Mouse (Mus musculus) testis, adult 2 months (tissue): ENCODE data around the gene U2af1. TPM values are rescaled to one million over a fixed set of nuclear protein-coding genes. Genes with fewer than 3 reads are reported as not detected.

Experiments used
- H3K27ac ChIP-seq: fragments of 200-500 bp; 2 replicates; pipeline ENCODE4 v1.5.1; 2012; ENCODE audit warnings: low read depth, low read length; ENCODE audit not compliant: control insufficient read depth, insufficient read depth
- H3K27me3 ChIP-seq: fragments of 200-500 bp; 2 replicates; pipeline ENCODE4 v1.6.1; 2012; ENCODE audit warnings: mild to moderate bottlenecking, low read length, moderate library complexity; ENCODE audit not compliant: control insufficient read depth, insufficient read depth
- H3K36me3 ChIP-seq: fragments of 200-500 bp; 2 replicates; pipeline ENCODE4 v1.6.1; 2012; ENCODE audit warnings: mild to moderate bottlenecking, low read length; ENCODE audit not compliant: control insufficient read depth, insufficient read depth
- H3K4me1 ChIP-seq: fragments of 200-500 bp; 2 replicates; pipeline ENCODE4 v1.6.1; 2012; ENCODE audit warnings: low read length; ENCODE audit not compliant: control insufficient read depth, insufficient read depth
- H3K4me3 ChIP-seq: fragments of 200-500 bp; 2 replicates; pipeline ENCODE4 v1.5.1; 2012; ENCODE audit warnings: low read depth, mild to moderate bottlenecking, low read length, moderate library complexity, mixed read lengths; ENCODE audit not compliant: control insufficient read depth
- CTCF ChIP-seq: fragments of 200-500 bp; IDR thresholded peaks from 2 replicates; pipeline ENCODE4 v1.5.1; 2012; ENCODE audit warnings: low read depth, mild to moderate bottlenecking, inconsistent platforms, low read length, moderate library complexity; ENCODE audit not compliant: control insufficient read depth, insufficient read depth, insufficient replicate concordance
- POLR2A ChIP-seq: fragments of 200-500 bp; IDR thresholded peaks from 2 replicates; pipeline ENCODE4 v1.6.1; 2012; ENCODE audit warnings: low read depth, mild to moderate bottlenecking, inconsistent platforms, low read length, moderate library complexity; ENCODE audit not compliant: control insufficient read depth
- polyA plus RNA-seq: library from polyadenylated mRNA; depleted of rRNA; stranded (reverse); fragments of >200 nt; gene quantifications from 2 replicates; pipeline ENCODE4 v1.2.3, GENCODE M21; 2012

The U2af1 gene
- polyA plus RNA-seq, 1 experiment, result 39.6 TPM

- Histone ChIP-seq H3K4me1 (no peaks in the 10 kb centered on the region; the same call in 1 of the 2 replicates), H3K27me3 (no peaks in the 10 kb centered on the region), H3K27ac (no peak overlapping the region), H3K4me3 (no peak overlapping the region), H3K36me3 (no peaks in the 10 kb centered on the region)
- TF ChIP-seq POLR2A (no peak), CTCF (no peak)
Observed at GRCm38 (mm10) chr17:31642913-31643312, 15.8 kb downstream of the U2af1 start.

- Histone ChIP-seq H3K4me3 (no peak overlapping the region), H3K4me1 (peaks cover 5% of the 10 kb centered on the region; the same call in 1 of the 2 replicates), H3K36me3 (no peaks in the 10 kb centered on the region), H3K27ac (no peak overlapping the region), H3K27me3 (peaks cover 1% of the 10 kb centered on the region; the same call in 1 of the 2 replicates)
- TF ChIP-seq CTCF (no peak), POLR2A (no peak)
Observed at GRCm38 (mm10) chr17:31642331-31642730, 16.4 kb downstream of the U2af1 start.

- Histone ChIP-seq H3K4me3 (no peak overlapping the region), H3K36me3 (no peaks in the 10 kb centered on the region), H3K4me1 (peaks cover 18% of the 10 kb centered on the region), H3K27ac (no peak overlapping the region), H3K27me3 (peaks cover 3% of the 10 kb centered on the region; the same call in 1 of the 2 replicates)
- no peak for TF ChIP-seq POLR2A
- TF ChIP-seq CTCF, result no peak
Observed at GRCm38 (mm10) chr17:31639651-31640050, 19.0 kb downstream of the U2af1 start.

- peaks cover 18% of the 10 kb centered on the region for H3K4me1 ChIP-seq
- no peak for TF ChIP-seq CTCF
- TF ChIP-seq POLR2A, result no peak
- H3K27ac ChIP-seq, result no peak overlapping the region
- H3K36me3 ChIP-seq, result no peaks in the 10 kb centered on the region
- H3K4me3 ChIP-seq, result no peak overlapping the region
- peaks cover 3% of the 10 kb centered on the region; the same call in 1 of the 2 replicates for H3K27me3 ChIP-seq
Observed at GRCm38 (mm10) chr17:31637866-31638570, 20.7 kb downstream of the U2af1 start.

GRCm38 (mm10) chr17:31636942-31637811 lies 21.5 kb downstream of the U2af1 start, which contains the start of gene Cbs:
Gene Cbs, minus strand, starts transcription at chr17:31637238.
- Histone ChIP-seq H3K36me3 (no peaks in the 10 kb centered on the region), H3K4me3 (peak within 1 kb of the TSS; percentile 68), H3K4me1 (peaks cover 18% of the 10 kb centered on the region), H3K27ac (no peak within 1 kb of the TSS), H3K27me3 (peaks cover 3% of the 10 kb centered on the region; the same call in 1 of the 2 replicates)
- TF ChIP-seq CTCF (no peak), POLR2A (no peak)

GRCm38 (mm10) chr17:31636277-31636941 lies 22.3 kb downstream of the U2af1 start:
- Histone ChIP-seq H3K27ac (no peak overlapping the region), H3K4me1 (peaks cover 18% of the 10 kb centered on the region), H3K4me3 (peak overlapping the region; percentile 68), H3K27me3 (peaks cover 3% of the 10 kb centered on the region; the same call in 1 of the 2 replicates), H3K36me3 (no peaks in the 10 kb centered on the region)
- TF ChIP-seq CTCF (no peak), POLR2A (no peak)

GRCm38 (mm10) chr17:31635781-31636180 lies 22.9 kb downstream of the U2af1 start:
- TF ChIP-seq POLR2A, result no peak
- no peak overlapping the region for H3K4me3 ChIP-seq
- peaks cover 3% of the 10 kb centered on the region; the same call in 1 of the 2 replicates for H3K27me3 ChIP-seq
- H3K36me3 ChIP-seq, result no peaks in the 10 kb centered on the region
- peaks cover 18% of the 10 kb centered on the region for H3K4me1 ChIP-seq
- no peak overlapping the region for H3K27ac ChIP-seq
